Mouse (Mus musculus): ENCODE data around the gene Pla2g10. TPM values are rescaled to one million over a fixed set of nuclear protein-coding genes. Genes with fewer than 3 reads are reported as not detected.
"Not testable (repeated sequence)": the region's sequence is repeated elsewhere in the genome, so short reads cannot be mapped to it uniquely, and the experiment has no call there.

Gene Pla2g10
- polyA plus RNA-seq, 1 experiment from 2014 or later: not detected

DNA sequence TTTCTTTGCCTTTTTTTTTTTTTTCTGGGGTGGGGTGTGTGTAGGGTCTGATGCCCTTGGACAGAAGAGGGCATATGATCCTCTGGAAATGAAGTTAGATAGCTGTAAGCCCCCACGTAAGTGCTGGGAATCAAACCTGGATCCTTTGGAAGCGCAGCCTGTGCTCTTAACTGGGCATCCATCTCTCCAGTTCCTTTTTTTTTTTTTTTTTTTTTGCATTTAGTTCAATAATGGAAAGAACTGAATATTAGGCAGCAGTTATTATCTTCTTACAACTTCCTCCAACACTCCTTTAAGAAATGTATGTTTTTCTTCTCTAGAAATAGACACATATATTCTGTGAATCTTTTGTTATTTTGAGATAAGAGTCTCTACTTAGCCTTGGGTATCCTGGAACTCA, 27.0 kb upstream of the Pla2g10 start:
- H3K27me3 ChIP-seq (ENCODE audit: insufficient read depth, low read length): no peaks in the 10 kb centered on the region
- no peak overlapping the region for H3K9ac ChIP-seq (replicated peaks)
- DNase-seq (no peak), ATAC-seq (no peak)
- WGBS (ENCODE audit: insufficient replicate concordance): 76% methylated on average over 2 of the region's 2 CpGs
- no peak for TF ChIP-seq EP300 (IDR thresholded peaks at IDR 0.05; ENCODE audit: low read depth)
- TF ChIP-seq CTCF (IDR thresholded peaks at IDR 0.05; ENCODE audit: low read depth): no peak
- no peak overlapping the region for H3K27ac ChIP-seq (ENCODE audit: low read depth)
- no peak overlapping the region for H3K4me2 ChIP-seq (ENCODE audit: low read depth, low read length)
- H3K36me3 ChIP-seq (replicated peaks; ENCODE audit: insufficient read depth, low read length): no peaks in the 10 kb centered on the region
- peaks cover 5% of the 10 kb centered on the region for H3K4me1 ChIP-seq (ENCODE audit: insufficient read depth)
- H3K9me3 ChIP-seq (ENCODE audit: low read length): no peaks in the 10 kb centered on the region
- H3K4me3 ChIP-seq (ENCODE audit: low read depth, low read length): no peak overlapping the region

DNA sequence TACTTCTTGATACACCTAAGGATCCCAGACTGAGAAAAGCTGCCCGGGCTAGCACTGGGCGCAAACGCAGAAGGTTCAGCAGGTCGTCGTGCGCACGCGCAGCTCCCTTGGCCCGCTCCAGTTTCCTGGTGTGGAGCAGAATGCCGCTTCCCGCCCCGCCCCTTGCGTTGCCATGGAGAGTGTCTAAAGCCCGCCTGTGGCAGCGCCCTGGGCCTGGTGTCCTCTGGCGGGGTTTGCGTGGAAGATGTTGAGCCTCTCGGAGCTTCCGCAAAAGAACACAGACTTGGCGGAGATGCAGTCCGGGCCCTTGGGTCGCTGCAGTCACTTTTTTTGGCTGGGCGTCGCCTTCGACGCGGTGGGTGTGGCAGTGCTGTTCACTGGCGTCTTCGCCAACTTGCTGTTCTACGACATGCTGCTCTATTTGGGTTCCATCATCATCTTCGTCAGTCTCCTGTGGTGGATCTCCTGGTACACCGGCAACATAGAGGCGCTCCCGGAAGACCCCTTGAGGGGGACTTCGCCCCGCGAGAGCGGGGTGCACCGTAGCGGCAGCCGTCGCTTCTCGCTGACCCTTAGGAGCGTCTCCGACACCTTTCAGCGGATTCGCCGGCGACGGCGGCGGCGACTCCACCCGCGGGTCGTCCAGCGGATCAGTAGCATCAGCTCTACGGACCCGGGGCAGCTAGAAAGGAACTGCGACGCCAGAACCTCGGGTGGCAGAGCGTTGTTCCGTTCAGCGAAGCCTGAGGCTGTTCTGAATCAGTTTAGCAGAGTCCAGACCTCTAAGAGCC, 23.8 kb upstream of the Pla2g10 start:
- Histone ChIP-seq H3K36me3 (replicated peaks; ENCODE audit: insufficient read depth, low read length) (no peaks in the 10 kb centered on the region), H3K4me3 (ENCODE audit: low read depth, low read length) (peak overlapping the region; percentile 61), H3K4me1 (ENCODE audit: insufficient read depth) (peaks cover 5% of the 10 kb centered on the region), H3K9ac (replicated peaks) (peak overlapping the region; percentile 55), H3K27me3 (ENCODE audit: insufficient read depth, low read length) (no peaks in the 10 kb centered on the region), H3K4me2 (ENCODE audit: low read depth, low read length) (peak overlapping the region; percentile 94), H3K9me3 (ENCODE audit: low read length) (no peaks in the 10 kb centered on the region), H3K27ac (ENCODE audit: low read depth) (no peak overlapping the region)
- WGBS (ENCODE audit: insufficient replicate concordance): under 1% methylated on average over 64 of the region's 65 CpGs
- peak; percentile 98 for ATAC-seq
- DNase-seq: peak; percentile 96
- TF ChIP-seq CTCF (IDR thresholded peaks at IDR 0.05; ENCODE audit: low read depth) (no peak), EP300 (IDR thresholded peaks at IDR 0.05; ENCODE audit: low read depth) (no peak)

DNA sequence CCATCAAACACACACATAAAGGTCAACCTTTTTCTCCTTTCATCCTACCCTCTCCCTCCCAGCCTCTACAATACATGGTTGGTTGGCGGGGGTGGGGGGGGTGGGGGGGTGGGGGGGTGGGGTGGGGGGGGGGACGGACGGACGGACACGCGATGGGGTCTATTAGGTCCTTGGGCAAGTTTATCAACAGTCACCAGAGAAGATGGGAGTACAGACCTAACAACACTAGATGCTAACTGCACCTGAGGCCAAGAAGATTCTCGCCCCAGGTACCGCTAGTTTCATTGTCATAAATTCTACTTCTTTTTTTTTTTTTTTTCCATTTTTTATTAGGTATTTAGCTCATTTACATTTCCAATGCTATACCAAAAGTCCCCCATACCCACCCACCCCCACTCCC, 23.2 kb upstream of the Pla2g10 start:
- Histone ChIP-seq H3K27ac (ENCODE audit: low read depth) (no peak overlapping the region), H3K36me3 (replicated peaks; ENCODE audit: insufficient read depth, low read length) (no peaks in the 10 kb centered on the region), H3K27me3 (ENCODE audit: insufficient read depth, low read length) (no peaks in the 10 kb centered on the region), H3K4me2 (ENCODE audit: low read depth, low read length) (peak overlapping the region; percentile 94), H3K4me3 (ENCODE audit: low read depth, low read length) (peak overlapping the region; percentile 61), H3K9me3 (ENCODE audit: low read length) (no peaks in the 10 kb centered on the region), H3K4me1 (ENCODE audit: insufficient read depth) (peaks cover 5% of the 10 kb centered on the region), H3K9ac (replicated peaks) (no peak overlapping the region)
- TF ChIP-seq CTCF (IDR thresholded peaks at IDR 0.05; ENCODE audit: low read depth) (no peak), EP300 (IDR thresholded peaks at IDR 0.05; ENCODE audit: low read depth) (no peak)
- 67% methylated on average over 8 of the region's 8 CpGs for WGBS (ENCODE audit: insufficient replicate concordance)
- no peak for DNase-seq
- ATAC-seq: no peak

GRCm38 (mm10) chr16:13750626-13751025, 19.8 kb upstream of the Pla2g10 start:
- no peak for DNase-seq
- ATAC-seq: no peak
- Histone ChIP-seq H3K4me3 (ENCODE audit: low read depth, low read length) (no peak overlapping the region), H3K4me2 (ENCODE audit: low read depth, low read length) (no peak overlapping the region), H3K27me3 (ENCODE audit: insufficient read depth, low read length) (no peaks in the 10 kb centered on the region), H3K9ac (replicated peaks) (no peak overlapping the region), H3K36me3 (replicated peaks; ENCODE audit: insufficient read depth, low read length) (no peaks in the 10 kb centered on the region), H3K27ac (ENCODE audit: low read depth) (no peak overlapping the region), H3K9me3 (ENCODE audit: low read length) (no peaks in the 10 kb centered on the region), H3K4me1 (ENCODE audit: insufficient read depth) (peaks cover 5% of the 10 kb centered on the region)
- 85% methylated on average over 13 of the region's 13 CpGs for WGBS (ENCODE audit: insufficient replicate concordance)
- TF ChIP-seq CTCF (IDR thresholded peaks at IDR 0.05; ENCODE audit: low read depth): no peak
- no peak for TF ChIP-seq EP300 (IDR thresholded peaks at IDR 0.05; ENCODE audit: low read depth)

DNA sequence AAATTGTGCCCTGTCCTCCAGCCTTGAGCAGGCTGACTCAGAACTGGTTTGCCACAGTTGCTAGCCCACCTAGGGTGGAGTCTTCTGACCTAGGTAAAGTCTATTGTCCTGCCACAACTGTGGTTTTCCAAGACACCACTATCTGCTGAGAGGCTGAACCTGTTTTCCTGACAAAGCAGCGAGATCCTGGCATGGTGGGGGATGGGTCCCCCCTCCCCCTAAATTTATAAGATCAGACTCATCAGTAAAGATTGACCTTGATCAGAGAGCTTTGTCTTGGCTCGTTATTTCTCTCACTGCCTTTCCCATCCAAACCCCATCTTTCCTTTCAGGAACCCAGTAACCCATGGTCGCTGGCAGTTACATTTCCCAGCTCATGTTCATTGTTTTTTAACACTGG, 19.2 kb upstream of the Pla2g10 start:
- no peaks in the 10 kb centered on the region for H3K9me3 ChIP-seq (ENCODE audit: low read length)
- DNase-seq (no peak), ATAC-seq (no peak)
- no peak for TF ChIP-seq CTCF (IDR thresholded peaks at IDR 0.05; ENCODE audit: low read depth)
- TF ChIP-seq EP300 (IDR thresholded peaks at IDR 0.05; ENCODE audit: low read depth): no peak
- H3K9ac ChIP-seq (replicated peaks): no peak overlapping the region
- H3K36me3 ChIP-seq (replicated peaks; ENCODE audit: insufficient read depth, low read length): no peaks in the 10 kb centered on the region
- H3K27me3 ChIP-seq (ENCODE audit: insufficient read depth, low read length): no peaks in the 10 kb centered on the region
- H3K4me1 ChIP-seq (ENCODE audit: insufficient read depth): peaks cover 3% of the 10 kb centered on the region
- no peak overlapping the region for H3K27ac ChIP-seq (ENCODE audit: low read depth)
- WGBS (ENCODE audit: insufficient replicate concordance): 68% methylated on average over 3 of the region's 3 CpGs
- H3K4me2 ChIP-seq (ENCODE audit: low read depth, low read length): no peak overlapping the region
- no peak overlapping the region for H3K4me3 ChIP-seq (ENCODE audit: low read depth, low read length)

- 62% methylated on average over 5 of the region's 5 CpGs for WGBS (ENCODE audit: insufficient replicate concordance)
- DNase-seq (no peak), ATAC-seq (no peak)
- H3K27me3 ChIP-seq (ENCODE audit: insufficient read depth, low read length): no peaks in the 10 kb centered on the region
- no peaks in the 10 kb centered on the region for H3K4me1 ChIP-seq (ENCODE audit: insufficient read depth)
- no peaks in the 10 kb centered on the region for H3K36me3 ChIP-seq (replicated peaks; ENCODE audit: insufficient read depth, low read length)
- H3K4me2 ChIP-seq (ENCODE audit: low read depth, low read length): no peak overlapping the region
- H3K9me3 ChIP-seq (ENCODE audit: low read length): no peaks in the 10 kb centered on the region
- H3K4me3 ChIP-seq (ENCODE audit: low read depth, low read length): no peak overlapping the region
- H3K9ac ChIP-seq (replicated peaks): no peak overlapping the region
- TF ChIP-seq CTCF (IDR thresholded peaks at IDR 0.05; ENCODE audit: low read depth) (no peak), EP300 (IDR thresholded peaks at IDR 0.05; ENCODE audit: low read depth) (no peak)
- no peak overlapping the region for H3K27ac ChIP-seq (ENCODE audit: low read depth)
These were observed 18.5 kb upstream of the Pla2g10 start for GRCm38 (mm10) chr16:13749306-13749705.

GRCm38 (mm10) chr16:13748813-13749212, 18.0 kb upstream of the Pla2g10 start:
- H3K27me3 ChIP-seq (ENCODE audit: insufficient read depth, low read length); ATAC-seq; H3K4me3 ChIP-seq (ENCODE audit: low read depth, low read length); H3K4me2 ChIP-seq (ENCODE audit: low read depth, low read length); H3K9ac ChIP-seq (replicated peaks); H3K9me3 ChIP-seq (ENCODE audit: low read length); H3K4me1 ChIP-seq (ENCODE audit: insufficient read depth); H3K36me3 ChIP-seq (replicated peaks; ENCODE audit: insufficient read depth, low read length); H3K27ac ChIP-seq (ENCODE audit: low read depth); DNase-seq: not testable (repeated sequence)
- 29% methylated on average over 10 of the region's 10 CpGs for WGBS (ENCODE audit: insufficient replicate concordance)

All from liver, postnatal 0 days (tissue).